Mouse (Mus musculus) hindbrain, postnatal 0 days (tissue): ENCODE measurements at regions not wholly inside any gene's neighbourhood (a gene's known extent, or its start where the extent isn't known, plus 50 kb on each side); places are given as distances from the start of the nearest gene placed in this dataset.

ENCODE experiments used
- ATAC-seq: fragments of 200-750 bp; cut with Nextera tagmentation; 2 replicates; pipeline ENCODE4 v1.8.0; 2017; ENCODE audit warnings: mild to moderate bottlenecking, moderate TSS enrichment, moderate library complexity
- DNase-seq: peaks from one replicate; pipeline ENCODE4 v3.0.0-alpha.2; 2015; ENCODE audit warnings: low spot score
- H3K27ac ChIP-seq: fragments of 300-500 bp; sonication (generic); 2 replicates; pipeline ENCODE4 v1.5.1; 2014; ENCODE audit warnings: mild to moderate bottlenecking
- H3K27me3 ChIP-seq: fragments of 300-500 bp; sonication (generic); 2 replicates; pipeline ENCODE4 v1.6.1; 2014; ENCODE audit warnings: low read length, mixed read lengths; ENCODE audit not compliant: insufficient read depth
- H3K36me3 ChIP-seq: fragments of 300-500 bp; sonication (generic); 2 replicates; pipeline ENCODE4 v1.6.1; 2014; ENCODE audit warnings: low read length, mixed read lengths; ENCODE audit not compliant: insufficient read depth
- H3K4me1 ChIP-seq: fragments of 300-500 bp; sonication (generic); 2 replicates; pipeline ENCODE4 v1.6.1; 2014; ENCODE audit warnings: antibody characterized with exemption, low read length, mixed read lengths; ENCODE audit not compliant: insufficient read depth
- H3K4me2 ChIP-seq: fragments of 300-500 bp; sonication (generic); 2 replicates; pipeline ENCODE4 v1.6.1; 2014; ENCODE audit warnings: low read depth, mild to moderate bottlenecking, low read length, moderate library complexity, mixed read lengths
- H3K4me3 ChIP-seq: fragments of 300-500 bp; sonication (generic); 2 replicates; pipeline ENCODE4 v1.5.1; 2014; ENCODE audit warnings: low read length
- H3K9ac ChIP-seq: fragments of 300-500 bp; sonication (generic); replicated peaks from 2 replicates; pipeline ENCODE4 v1.6.1; 2014; ENCODE audit warnings: mild to moderate bottlenecking, low read length, moderate library complexity, mixed read lengths
- H3K9me3 ChIP-seq: fragments of 300-500 bp; sonication (generic); 2 replicates; pipeline ENCODE4 v1.6.1; 2016; ENCODE audit warnings: low read length, mixed read lengths
- CTCF ChIP-seq: IDR thresholded peaks from 2 replicates; pipeline ENCODE4 v1.5.1; 2016; ENCODE audit warnings: antibody characterized with exemption, control low read depth, low read depth
- WGBS: fragments of 180-500 bp; shearing (Covaris S2); extraction: QIAGEN DNeasy Blood & Tissue Kit; methylation state at CpG from one replicate; pipeline ENCODE4 v1.1.7; 2014; 5-methylcytosine and 5-hydroxymethylcytosine counted together

GRCm38 (mm10) chr15:59241752-59242151 lies 352.7 kb downstream of the Gm49356 start:
- Histone ChIP-seq H3K4me3 (no peak overlapping the region), H3K4me1 (no peaks in the 10 kb centered on the region), H3K9ac (no peak overlapping the region), H3K4me2 (no peak overlapping the region), H3K36me3 (no peaks in the 10 kb centered on the region), H3K9me3 (no peaks in the 10 kb centered on the region), H3K27ac (no peak overlapping the region), H3K27me3 (no peaks in the 10 kb centered on the region)
- TF ChIP-seq CTCF = no peak
- WGBS = 86% methylated on average over 7 of the region's 7 CpGs
- DNase-seq (no peak), ATAC-seq (no peak)

- H3K4me3 ChIP-seq = no peak overlapping the region
- no peaks in the 10 kb centered on the region for H3K27me3 ChIP-seq
- no peaks in the 10 kb centered on the region for H3K4me1 ChIP-seq
- H3K27ac ChIP-seq = no peak overlapping the region
- H3K9ac ChIP-seq = no peak overlapping the region
- H3K4me2 ChIP-seq = no peak overlapping the region
- WGBS = 74% methylated on average over 4 of the region's 4 CpGs
- TF ChIP-seq CTCF = no peak
- no peak for ATAC-seq
- H3K9me3 ChIP-seq = no peaks in the 10 kb centered on the region
- H3K36me3 ChIP-seq = no peaks in the 10 kb centered on the region
- DNase-seq = no peak
Observed at GRCm38 (mm10) chr15:59245927-59246649, 357.0 kb downstream of the Gm49356 start.

GRCm38 (mm10) chr15:59248477-59249260 lies 359.6 kb downstream of the Gm49356 start:
- Histone ChIP-seq H3K9ac (no peak overlapping the region), H3K36me3 (no peaks in the 10 kb centered on the region), H3K27ac (no peak overlapping the region), H3K4me3 (no peak overlapping the region), H3K27me3 (no peaks in the 10 kb centered on the region), H3K4me1 (no peaks in the 10 kb centered on the region), H3K4me2 (no peak overlapping the region), H3K9me3 (no peaks in the 10 kb centered on the region)
- DNase-seq = no peak
- ATAC-seq = no peak
- no peak for TF ChIP-seq CTCF
- 69% methylated on average over 12 of the region's 12 CpGs for WGBS

- DNase-seq (no peak), ATAC-seq (no peak)
- TF ChIP-seq CTCF = no peak
- Histone ChIP-seq H3K27me3 (no peaks in the 10 kb centered on the region), H3K4me1 (no peaks in the 10 kb centered on the region), H3K9me3 (no peaks in the 10 kb centered on the region), H3K27ac (no peak overlapping the region), H3K4me2 (no peak overlapping the region), H3K36me3 (no peaks in the 10 kb centered on the region), H3K4me3 (no peak overlapping the region), H3K9ac (no peak overlapping the region)
- 75% methylated on average over 1 of the region's 1 CpGs for WGBS
Observed at GRCm38 (mm10) chr15:59261380-59261779, 372.3 kb downstream of the Gm49356 start.

- Histone ChIP-seq H3K4me1 (no peaks in the 10 kb centered on the region), H3K36me3 (no peaks in the 10 kb centered on the region), H3K4me2 (no peak overlapping the region), H3K27ac (no peak overlapping the region), H3K27me3 (no peaks in the 10 kb centered on the region), H3K4me3 (no peak overlapping the region), H3K9ac (no peak overlapping the region), H3K9me3 (no peaks in the 10 kb centered on the region)
- ATAC-seq (no peak), DNase-seq (no peak)
- WGBS = 82% methylated on average over 2 of the region's 2 CpGs
- no peak for TF ChIP-seq CTCF
Observed at GRCm38 (mm10) chr15:59262380-59262779, 373.3 kb downstream of the Gm49356 start.

GRCm38 (mm10) chr15:59263433-59264328 lies 374.6 kb downstream of the Gm49356 start:
- DNase-seq = peak; percentile 37
- WGBS = 56% methylated on average over 13 of the region's 13 CpGs

More at GRCm38 (mm10) chr15:59263433-59264328, 374.6 kb downstream of the Gm49356 start:
- Histone ChIP-seq H3K4me2 (no peak overlapping the region), H3K4me3 (no peak overlapping the region), H3K4me1 (no peaks in the 10 kb centered on the region), H3K9me3 (no peaks in the 10 kb centered on the region), H3K36me3 (no peaks in the 10 kb centered on the region), H3K9ac (no peak overlapping the region), H3K27me3 (no peaks in the 10 kb centered on the region), H3K27ac (no peak overlapping the region)
- ATAC-seq = no peak
- TF ChIP-seq CTCF = peak; percentile 14; the same call in 1 of the 2 replicates
